8 mouse cellular contexts compared by ENCODE assay signal in the genomic region with DNA sequence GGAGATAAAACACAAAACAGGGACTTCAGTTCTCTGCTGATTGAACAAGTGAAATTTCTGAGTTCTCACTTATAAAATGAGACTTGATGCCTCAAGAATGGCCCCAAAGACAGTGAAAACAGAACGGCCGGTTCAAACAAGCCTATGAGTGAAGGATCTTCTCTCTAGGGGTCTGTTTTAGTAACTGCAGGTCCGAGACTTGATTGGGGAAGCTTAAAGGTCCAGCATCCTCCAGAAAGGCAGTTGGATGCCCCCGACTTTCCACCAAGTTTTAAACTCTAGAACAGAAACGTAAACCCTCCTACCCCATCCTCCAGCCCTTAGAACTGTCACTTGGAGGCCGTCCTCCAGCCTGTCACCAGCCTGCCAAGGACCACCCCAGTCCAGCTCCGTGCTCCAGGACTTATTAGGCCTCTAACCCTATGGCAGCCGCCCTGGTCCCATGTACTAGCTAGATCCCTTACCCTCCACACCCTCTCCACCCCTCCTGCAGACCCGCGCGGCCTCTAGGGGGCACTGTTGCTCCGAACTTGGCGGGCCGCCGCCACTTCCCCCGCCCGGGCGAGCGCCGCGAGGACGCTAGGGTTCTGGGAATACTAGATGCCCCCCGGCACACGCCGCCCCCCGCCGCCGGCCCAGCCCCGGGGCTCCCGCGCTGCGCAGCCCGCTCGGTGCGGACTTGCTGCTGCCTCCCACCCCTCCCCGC. TPM values are rescaled to one million over a fixed set of nuclear protein-coding genes. Genes with fewer than 3 reads are reported as not detected.
DNase-seq lines count a peak whose midpoint lies in the region; ATAC-seq and TF ChIP-seq lines count a peak whose summit lies in the region.

No protein-coding gene starts in this region.

- DNase-seq in WW6 (ENCODE audit: low read depth, low spot score): peak; percentile 71
- peak; percentile 96 to 97 for DNase-seq in cerebellum, postnatal 36 days
- DNase-seq in gastrocnemius, adult 18-20 months (ENCODE audit: low spot score): peak; percentile 97
- peak; percentile 93 to 100 for DNase-seq in left cerebral cortex, adult 2 months (ENCODE audit: extremely low spot score in 1 of 2, low spot score in 2 of 2)
- DNase-seq in retina, postnatal 7 days (ENCODE audit: low read depth, low spot score): peak; percentile 90
- DNase-seq in urinary bladder, adult 2 months (ENCODE audit: low spot score): peak; percentile 99

- H3K4me1 ChIP-seq in hindbrain, embryonic 16.5 days (ENCODE audit: control insufficient read depth, insufficient read depth, low read depth, low read length): peaks cover 32% of the 10 kb centered on the region

- no peaks in the 10 kb centered on the region for H3K9me3 ChIP-seq in hindbrain, embryonic 16.5 days (ENCODE audit: control insufficient read depth, low read length)

- H3K4me2 ChIP-seq in hindbrain, embryonic 16.5 days (ENCODE audit: low read length): peak overlapping the region; percentile 100

- intact Hi-C loops in left cerebral cortex, adult 2 months (cut with DNase I): loop anchor here (1.0 to 10.0 kb wide), 6 partner anchors 129 to 506 kb away; partner anchors contain the start of genes Cyb5rl and Mrpl37

- no peaks in the 10 kb centered on the region for H3K79me2 ChIP-seq in macrophage (ENCODE audit: inconsistent target)

- peak overlapping the region; percentile 59 for H3K4me3 ChIP-seq in hindbrain, embryonic 16.5 days (ENCODE audit: low read length)
- H3K4me3 ChIP-seq in left cerebral cortex, adult 2 months: peak overlapping the region; percentile 66
- peak overlapping the region; percentile 62; the same call in 1 of the 2 replicates for H3K4me3 ChIP-seq in macrophage (ENCODE audit: inconsistent target)

- peak; percentile 88 for ATAC-seq in hindbrain, embryonic 16.5 days

- H3K36me3 ChIP-seq in hindbrain, embryonic 16.5 days (ENCODE audit: control insufficient read depth, insufficient read depth, low read length): no peaks in the 10 kb centered on the region
- H3K36me3 ChIP-seq in macrophage (ENCODE audit: inconsistent target): no peaks in the 10 kb centered on the region

- no peaks in the 10 kb centered on the region for H3K27me3 ChIP-seq in hindbrain, embryonic 16.5 days (replicated peaks; ENCODE audit: control insufficient read depth, insufficient read depth, low read length)

- peak overlapping the region; percentile 98 for H3K27ac ChIP-seq in hindbrain, embryonic 16.5 days (ENCODE audit: low read depth, low read length)
- H3K27ac ChIP-seq in left cerebral cortex, adult 2 months: peak overlapping the region; percentile 97
- no peak overlapping the region for H3K27ac ChIP-seq in macrophage

- peak overlapping the region; percentile 84 for H3K9ac ChIP-seq in hindbrain, embryonic 16.5 days (ENCODE audit: low read depth, low read length)

- WGBS in hindbrain, embryonic 16.5 days: 1% methylated on average over 36 of the region's 36 CpGs
- WGBS in macrophage (ENCODE audit: missing documents): 8% methylated on average over 27 of the region's 36 CpGs

- peak; percentile 97 for TF ChIP-seq CTCF in left cerebral cortex, adult 2 months (IDR thresholded peaks at IDR 0.05)

RNA-seq across cellular contexts. Expression of gene Acot11, which starts 33.9 kb away (rescaled TPM):
- total RNA-seq in gastrocnemius, adult 18-20 months (2021): 10 to 100 TPM in 1 of 2 experiments, 1 to 10 TPM in 1; 9.9 to 13.2 TPM
- polyA plus RNA-seq in hindbrain, embryonic 16.5 days (2015; fragmentation: Nextera tagmentation; extraction: Ambion mirVana): 2.7 and 3.2 TPM in 2 replicates
- total RNA-seq in left cerebral cortex, adult 2 months (2021): 10 to 100 TPM; 51.7 to 54.1 TPM
- 10 to 100 TPM in 4 of 26 experiments, 1 to 10 TPM in 22; 3.2 to 13.0 (median 7.7) TPM for total RNA-seq in macrophage (2018; cell fraction: chromatin; rRNA removed)
- 1 to 10 TPM; 2.5 to 5.3 (median 3.8) TPM for total RNA-seq in macrophage (2018; cell fraction: cytosol; rRNA removed)
- 1 to 10 TPM; 2.8 to 8.7 (median 4.5) TPM for total RNA-seq in macrophage (2018; cell fraction: nucleus; rRNA removed)
- 2.5 to 3.7 TPM (median 3.4 TPM) in 3 replicates for polyA plus RNA-seq in macrophage (2018)
- polyA plus RNA-seq in urinary bladder, adult 2 months (2012; rRNA removed): 7.2 and 11.2 TPM in 2 replicates
